Mouse (Mus musculus): ENCODE results near the gene Ube2d3.

GRCm38 (mm10) chr3:135440621-135441020 is 2.7 kb downstream of the Ube2d3 start:
- TF ChIP-seq GATA1 (IDR thresholded peaks at IDR 0.05; ENCODE audit: low read length) = no peak
- no peak for TF ChIP-seq TAL1 (IDR thresholded peaks at IDR 0.05; ENCODE audit: low read length)

Data from erythroblast, embryonic 14.5 days (primary cell).